ENCODE assay signal across 8 mouse cellular contexts in genomic region chr11:59228122-59228953, GRCm38 (mm10). TPM values are rescaled to one million over a fixed set of nuclear protein-coding genes. Genes with fewer than 3 reads are reported as not detected.
DNase-seq lines count a peak whose midpoint lies in the region; ATAC-seq lines count a peak whose summit lies in the region.

TSS of gene Arf1 (minus strand) at chr11:59228270.

- H3K4me2 ChIP-seq in heart, embryonic 14.5 days (ENCODE audit: low read length): peak within 1 kb of the TSS; percentile 88
- peak within 1 kb of the TSS; percentile 86 for H3K4me2 ChIP-seq in liver, embryonic 13.5 days
- peak within 1 kb of the TSS; percentile 95 for H3K4me2 ChIP-seq in stomach, embryonic 16.5 days (ENCODE audit: low read depth, low read length)

- peak within 1 kb of the TSS; percentile 100 for H3K9ac ChIP-seq in heart, embryonic 14.5 days (ENCODE audit: low read length)
- peak within 1 kb of the TSS; percentile 100 for H3K9ac ChIP-seq in liver, embryonic 13.5 days
- H3K9ac ChIP-seq in stomach, embryonic 16.5 days (ENCODE audit: low read length): peak within 1 kb of the TSS; percentile 100

- H3K9me3 ChIP-seq in heart, embryonic 14.5 days (ENCODE audit: control insufficient read depth, low read length): no peaks in the 10 kb centered on the region
- H3K9me3 ChIP-seq in liver, embryonic 13.5 days (replicated peaks): no peaks in the 10 kb centered on the region
- H3K9me3 ChIP-seq in stomach, embryonic 16.5 days (replicated peaks; ENCODE audit: control insufficient read depth, low read length): no peaks in the 10 kb centered on the region

- peaks cover 11% of the 10 kb centered on the region for H3K4me1 ChIP-seq in brown adipose tissue, adult 24 weeks (ENCODE audit: control insufficient read depth, insufficient read depth, insufficient read length, low read length)
- H3K4me1 ChIP-seq in heart, embryonic 14.5 days (ENCODE audit: control insufficient read depth in 2 of 2, insufficient read depth in 2 of 2, low read length in 2 of 2): peaks cover 11 to 40% of the 10 kb centered on the region in 2 experiments
- H3K4me1 ChIP-seq in liver, embryonic 13.5 days (replicated peaks): peaks cover 58% of the 10 kb centered on the region
- H3K4me1 ChIP-seq in stomach, embryonic 16.5 days (ENCODE audit: control insufficient read depth, insufficient read depth, low read length): peaks cover 35% of the 10 kb centered on the region

- no peaks in the 10 kb centered on the region for H3K27me3 ChIP-seq in heart, embryonic 14.5 days (ENCODE audit: control insufficient read depth, insufficient read depth, low read length)
- peaks cover 12% of the 10 kb centered on the region; the same call in 1 of the 2 replicates for H3K27me3 ChIP-seq in liver, embryonic 13.5 days
- H3K27me3 ChIP-seq in stomach, embryonic 16.5 days (ENCODE audit: control insufficient read depth, insufficient read depth, low read length): no peaks in the 10 kb centered on the region

- peak within 1 kb of the TSS; percentile 89 for H3K4me3 ChIP-seq in brown adipose tissue, adult 24 weeks (ENCODE audit: insufficient read depth, low read depth, low read length)
- H3K4me3 ChIP-seq in heart, embryonic 14.5 days (ENCODE audit: control insufficient read depth in 1 of 2, insufficient read depth in 1 of 2, low read depth in 1 of 2, low read length in 2 of 2): peak within 1 kb of the TSS; percentile 89 to 99
- peak within 1 kb of the TSS; percentile 100 for H3K4me3 ChIP-seq in liver, embryonic 13.5 days (replicated peaks)
- peak within 1 kb of the TSS; percentile 100 for H3K4me3 ChIP-seq in stomach, embryonic 16.5 days (replicated peaks; ENCODE audit: low read length)

- ATAC-seq in heart, embryonic 14.5 days (ENCODE audit: insufficient number of reproducible peaks, insufficient read depth, low FRiP score, low read depth): peak; percentile 94
- ATAC-seq in liver, embryonic 13.5 days (ENCODE audit: low read depth): peak; percentile 93
- peak; percentile 97 for ATAC-seq in stomach, embryonic 16.5 days (ENCODE audit: insufficient read depth, low FRiP score)

- 4% methylated on average over 59 of the region's 59 CpGs for WGBS in heart, embryonic 14.5 days
- WGBS in liver, embryonic 13.5 days (ENCODE audit: insufficient replicate concordance): 4% methylated on average over 56 of the region's 59 CpGs
- 4% methylated on average over 59 of the region's 59 CpGs for WGBS in stomach, embryonic 16.5 days

- H3K27ac ChIP-seq in brown adipose tissue, adult 24 weeks (replicated peaks; ENCODE audit: low read depth, low read length): peak within 1 kb of the TSS; percentile 98
- peak within 1 kb of the TSS; percentile 97 to 98 for H3K27ac ChIP-seq in heart, embryonic 14.5 days (replicated peaks in 1 of 2; ENCODE audit: control insufficient read depth in 1 of 2, insufficient read depth in 1 of 2, low read depth in 2 of 2, low read length in 2 of 2)
- H3K27ac ChIP-seq in liver, embryonic 13.5 days: peak within 1 kb of the TSS; percentile 96
- peak within 1 kb of the TSS; percentile 98 for H3K27ac ChIP-seq in stomach, embryonic 16.5 days (ENCODE audit: low read length)

- DNase-seq in CD4-positive, CD25-positive, alpha-beta regulatory T cell, adult 2 months (ENCODE audit: low read depth, low spot score): peak; percentile 99
- DNase-seq in fibroblast of lung, adult 2 months (ENCODE audit: low read depth): peak; percentile 91
- peak; percentile 98 for DNase-seq in kidney, postnatal 14 days
- peak; percentile 96 for DNase-seq in liver, embryonic 13.5 days
- peak; percentile 95 for DNase-seq in neural tube, embryonic 10.5 days (ENCODE audit: extremely low spot score, low spot score)

- peaks cover 10% of the 10 kb centered on the region for H3K36me3 ChIP-seq in heart, embryonic 14.5 days (ENCODE audit: control insufficient read depth, insufficient read depth, low read length)
- peaks cover 10% of the 10 kb centered on the region for H3K36me3 ChIP-seq in liver, embryonic 13.5 days
- H3K36me3 ChIP-seq in stomach, embryonic 16.5 days (ENCODE audit: control insufficient read depth, insufficient read depth, low read length): no peaks in the 10 kb centered on the region

RNA-seq across cellular contexts. Expression of gene Arf1, which starts in this region (rescaled TPM):
- polyA plus RNA-seq in brown adipose tissue, adult 24 weeks (2012; ENCODE audit: insufficient read depth, insufficient read length, missing spikeins): 211 and 220 TPM in 2 replicates
- polyA plus RNA-seq in heart, embryonic 14.5 days (2014; fragmentation: Nextera tagmentation; extraction: Ambion mirVana): 556 and 557 TPM in 2 replicates
- 275 and 317 TPM in 2 replicates for polyA plus RNA-seq in liver, embryonic 13.5 days (2015; fragmentation: Nextera tagmentation; extraction: Ambion mirVana)
- polyA plus RNA-seq in stomach, embryonic 16.5 days (2015; fragmentation: Nextera tagmentation; extraction: Ambion mirVana): 717 and 769 TPM in 2 replicates

Comparison
In these comparisons a context has a peak if more than half of its experiments do, and no peak if none do; other contexts are left out.
1. Peak in every context shown above with its lines: DNase-seq, ATAC-seq, H3K4me3 ChIP-seq and H3K27ac ChIP-seq.